Mouse (Mus musculus): ENCODE measurements around the gene Camkv. TPM values are rescaled to one million over a fixed set of nuclear protein-coding genes. Genes with fewer than 3 reads are reported as not detected.

Gene Camkv
- total and polyA plus RNA-seq, 3 experiments, result not detected

GRCm38 (mm10) chr9:107928169-107928568 is 7.3 kb upstream of the Camkv start, which contains the start of gene Actl11:
Actl11 (plus strand) TSS chr9:107928469.
- no peak within 1 kb of the TSS for H3K4me2 ChIP-seq (ENCODE audit: insufficient read depth, low read depth, poor library complexity, severe bottlenecking)
- no peak within 1 kb of the TSS for H3K9ac ChIP-seq (ENCODE audit: insufficient read depth, low read depth)
- H3K27me3 ChIP-seq (replicated peaks), result peaks cover 93% of the 10 kb centered on the region
- H3K27ac ChIP-seq (ENCODE audit: insufficient read depth, low read depth), result no peak within 1 kb of the TSS
- H3K79me2 ChIP-seq (replicated peaks; ENCODE audit: control insufficient read depth, extremely low read depth, insufficient read depth, poor library complexity, severe bottlenecking), result no peaks in the 10 kb centered on the region
- H3K4me1 ChIP-seq (ENCODE audit: control insufficient read depth in 1 of 2, insufficient read depth in 2 of 2), result peaks cover 6 to 10% of the 10 kb centered on the region in 2 experiments
- TF ChIP-seq RAD21 (IDR thresholded peaks at IDR 0.05; ENCODE audit: low read depth, low read length), result no peak
- H3K9me3 ChIP-seq (replicated peaks; ENCODE audit: low read length), result no peaks in the 10 kb centered on the region
- no peak within 1 kb of the TSS for H3K4me3 ChIP-seq (replicated peaks in 1 of 3; ENCODE audit: low read depth in 2 of 3, low read length in 2 of 3, poor library complexity in 1 of 3)
- dilution Hi-C loops (cut with MboI; ENCODE audit: extremely low pct_ligation_motif_present, extremely low pct_unique_long_range_greater_than_20kb, low sequenced_read_pairs), result no loop called here
- DNase-seq (ENCODE audit: extremely low read depth), result no peak
- in situ Hi-C loops (cut with MboI; ENCODE audit: low pct_ligation_motif_present, low pct_unique_long_range_greater_than_20kb, low sequenced_read_pairs), result no loop called here
- no peaks in the 10 kb centered on the region for H3K36me3 ChIP-seq (replicated peaks in 1 of 2; ENCODE audit: control insufficient read depth in 1 of 2, insufficient read depth in 1 of 2, low read length in 1 of 2)

GRCm38 (mm10) chr9:107932221-107932620 is 3.3 kb upstream of the Camkv start:
- H3K27me3 ChIP-seq (replicated peaks), result peaks cover 96% of the 10 kb centered on the region
- H3K9ac ChIP-seq (ENCODE audit: insufficient read depth, low read depth), result no peak overlapping the region
- H3K4me1 ChIP-seq (ENCODE audit: control insufficient read depth in 1 of 2, insufficient read depth in 2 of 2), result no peaks in the 10 kb centered on the region
- H3K9me3 ChIP-seq (replicated peaks; ENCODE audit: low read length), result no peaks in the 10 kb centered on the region
- TF ChIP-seq MAX (IDR thresholded peaks at IDR 0.05; ENCODE audit: low read length) (no peak), IRF4 (IDR thresholded peaks at IDR 0.05; ENCODE audit: low read depth, low read length) (no peak), TCF12 (IDR thresholded peaks at IDR 0.05; ENCODE audit: low read depth, low read length) (no peak), CHD1 (IDR thresholded peaks at IDR 0.05; ENCODE audit: low read depth, low read length) (no peak), POLR2A (IDR thresholded peaks at IDR 0.05; ENCODE audit: low read depth, low read length) (no peak), CTCF (conservative IDR thresholded peaks at IDR 0.05 in 1 of 2, IDR thresholded peaks at IDR 0.05 in 1 of 2; ENCODE audit: low read depth in 2 of 2, low read length in 2 of 2) (no peak), TBP (conservative IDR thresholded peaks at IDR 0.05; ENCODE audit: low read depth, low read length) (no peak), HCFC1 (IDR thresholded peaks at IDR 0.05; ENCODE audit: low read depth, low read length) (no peak), ZNF384 (IDR thresholded peaks at IDR 0.05; ENCODE audit: low read depth, low read length) (no peak)
- dilution Hi-C loops (cut with MboI; ENCODE audit: extremely low pct_ligation_motif_present, extremely low pct_unique_long_range_greater_than_20kb, low sequenced_read_pairs) (no loop called here), in situ Hi-C loops (cut with MboI; ENCODE audit: low pct_ligation_motif_present, low pct_unique_long_range_greater_than_20kb, low sequenced_read_pairs) (no loop called here)
- H3K4me3 ChIP-seq (replicated peaks in 1 of 3; ENCODE audit: low read depth in 2 of 3, low read length in 2 of 3, poor library complexity in 1 of 3), result no peak overlapping the region
- DNase-seq (ENCODE audit: extremely low read depth), result no peak
- no peaks in the 10 kb centered on the region for H3K36me3 ChIP-seq (replicated peaks in 1 of 2; ENCODE audit: control insufficient read depth in 1 of 2, insufficient read depth in 1 of 2, low read length in 1 of 2)
- no peak overlapping the region for H3K4me2 ChIP-seq (ENCODE audit: insufficient read depth, low read depth, poor library complexity, severe bottlenecking)
- H3K79me2 ChIP-seq (replicated peaks; ENCODE audit: control insufficient read depth, extremely low read depth, insufficient read depth, poor library complexity, severe bottlenecking), result no peaks in the 10 kb centered on the region
- no peak overlapping the region for H3K27ac ChIP-seq (ENCODE audit: insufficient read depth, low read depth)

- TF ChIP-seq BHLHE40 (IDR thresholded peaks at IDR 0.05; ENCODE audit: low read depth, low read length) (peak; percentile 43), TBP (conservative IDR thresholded peaks at IDR 0.05; ENCODE audit: low read depth, low read length) (no peak)
- no peaks in the 10 kb centered on the region for H3K9me3 ChIP-seq (replicated peaks; ENCODE audit: low read length)
- no peak overlapping the region for H3K27ac ChIP-seq (ENCODE audit: insufficient read depth, low read depth)
- dilution Hi-C loops (cut with MboI; ENCODE audit: extremely low pct_ligation_motif_present, extremely low pct_unique_long_range_greater_than_20kb, low sequenced_read_pairs) (no loop called here), in situ Hi-C loops (cut with MboI; ENCODE audit: low pct_ligation_motif_present, low pct_unique_long_range_greater_than_20kb, low sequenced_read_pairs) (no loop called here)
- H3K4me1 ChIP-seq (ENCODE audit: control insufficient read depth in 1 of 2, insufficient read depth in 2 of 2), result no peaks in the 10 kb centered on the region
- H3K27me3 ChIP-seq (replicated peaks), result peaks cover 97% of the 10 kb centered on the region
- no peaks in the 10 kb centered on the region for H3K36me3 ChIP-seq (replicated peaks in 1 of 2; ENCODE audit: control insufficient read depth in 1 of 2, insufficient read depth in 1 of 2, low read length in 1 of 2)
- no peak for DNase-seq (ENCODE audit: extremely low read depth)
- H3K4me2 ChIP-seq (ENCODE audit: insufficient read depth, low read depth, poor library complexity, severe bottlenecking), result no peak overlapping the region
- no peaks in the 10 kb centered on the region for H3K79me2 ChIP-seq (replicated peaks; ENCODE audit: control insufficient read depth, extremely low read depth, insufficient read depth, poor library complexity, severe bottlenecking)
- no peak overlapping the region for H3K4me3 ChIP-seq (replicated peaks in 1 of 3; ENCODE audit: low read depth in 2 of 3, low read length in 2 of 3, poor library complexity in 1 of 3)
- no peak overlapping the region for H3K9ac ChIP-seq (ENCODE audit: insufficient read depth, low read depth)
Measured at GRCm38 (mm10) chr9:107934146-107934545, 1.3 kb upstream of the Camkv start.

All from CH12.LX (cell line).